Mouse (Mus musculus) stomach, embryonic 16.5 days (tissue): Measurements from ENCODE around the gene Fam45a. TPM values are rescaled to one million over a fixed set of nuclear protein-coding genes. Genes with fewer than 3 reads are reported as not detected.
A peak's percentile ranks its signal among the peaks of the same experiment; 100 is the strongest.
"Not testable (repeated sequence)": the region's sequence is repeated elsewhere in the genome, so short reads cannot be mapped to it uniquely, and the experiment has no call there.

Experiments used
- ATAC-seq: fragments of 200-750 bp; cut with Nextera tagmentation; 2 replicates; pipeline ENCODE4 v1.8.0; 2017; ENCODE audit warnings: moderate number of reproducible peaks, moderate TSS enrichment; ENCODE audit not compliant: insufficient read depth, low FRiP score
- H3K27ac ChIP-seq: fragments of 300-500 bp; sonication (generic); 2 replicates; pipeline ENCODE4 v1.5.1; 2014; ENCODE audit warnings: low read length
- H3K27me3 ChIP-seq: fragments of 300-500 bp; sonication (generic); 2 replicates; pipeline ENCODE4 v1.6.1; 2014; ENCODE audit warnings: low read length, control low read depth, mixed read lengths; ENCODE audit not compliant: control insufficient read depth, insufficient read depth
- H3K36me3 ChIP-seq: fragments of 300-500 bp; sonication (generic); 2 replicates; pipeline ENCODE4 v1.6.1; 2014; ENCODE audit warnings: low read length; ENCODE audit not compliant: control insufficient read depth, insufficient read depth
- H3K4me1 ChIP-seq: fragments of 300-500 bp; sonication (generic); 2 replicates; pipeline ENCODE4 v1.6.1; 2014; ENCODE audit warnings: low read length, control low read depth, mixed read lengths; ENCODE audit not compliant: control insufficient read depth, insufficient read depth
- H3K4me2 ChIP-seq: fragments of 300-500 bp; sonication (generic); 2 replicates; pipeline ENCODE4 v1.6.1; 2014; ENCODE audit warnings: low read depth, low read length, mixed read lengths
- H3K4me3 ChIP-seq: fragments of 300-500 bp; sonication (generic); replicated peaks from 2 replicates; pipeline ENCODE4 v1.5.1; 2014; ENCODE audit warnings: mild to moderate bottlenecking, low read length
- H3K9ac ChIP-seq: fragments of 300-500 bp; sonication (generic); 2 replicates; pipeline ENCODE4 v1.6.1; 2014; ENCODE audit warnings: low read length
- H3K9me3 ChIP-seq: fragments of 300-500 bp; sonication (generic); replicated peaks from 2 replicates; pipeline ENCODE4 v1.6.1; 2016; ENCODE audit warnings: low read length, control low read depth; ENCODE audit not compliant: control insufficient read depth
- WGBS: fragments of 180-500 bp; shearing (Covaris S2); extraction: QIAGEN DNeasy Blood & Tissue Kit; methylation state at CpG from one replicate; pipeline ENCODE4 v1.1.7; 2014; 5-methylcytosine and 5-hydroxymethylcytosine counted together
- polyA plus RNA-seq: library from polyadenylated mRNA; unstranded; fragments of >200 nt; fragmentation: Nextera tagmentation; extraction: Ambion mirVana; gene quantifications from 2 replicates; pipeline ENCODE4 v1.2.1, GENCODE M21; 2015

Gene Fam45a
- polyA plus RNA-seq, 1 experiment from 2014 or later = 37.5 TPM

GRCm38 (mm10) chr19:60813133-60813532 is 1.7 kb downstream of the Fam45a start:
- 93% methylated on average over 6 of the region's 6 CpGs for WGBS
- H3K4me1 ChIP-seq = peaks cover 9% of the 10 kb centered on the region
- no peak overlapping the region for H3K9ac ChIP-seq
- no peak overlapping the region for H3K4me2 ChIP-seq
- H3K4me3 ChIP-seq = no peak overlapping the region
- H3K9me3 ChIP-seq = no peaks in the 10 kb centered on the region
- H3K27ac ChIP-seq = no peak overlapping the region
- no peaks in the 10 kb centered on the region for H3K36me3 ChIP-seq
- no peaks in the 10 kb centered on the region for H3K27me3 ChIP-seq
- ATAC-seq = no peak

DNA sequence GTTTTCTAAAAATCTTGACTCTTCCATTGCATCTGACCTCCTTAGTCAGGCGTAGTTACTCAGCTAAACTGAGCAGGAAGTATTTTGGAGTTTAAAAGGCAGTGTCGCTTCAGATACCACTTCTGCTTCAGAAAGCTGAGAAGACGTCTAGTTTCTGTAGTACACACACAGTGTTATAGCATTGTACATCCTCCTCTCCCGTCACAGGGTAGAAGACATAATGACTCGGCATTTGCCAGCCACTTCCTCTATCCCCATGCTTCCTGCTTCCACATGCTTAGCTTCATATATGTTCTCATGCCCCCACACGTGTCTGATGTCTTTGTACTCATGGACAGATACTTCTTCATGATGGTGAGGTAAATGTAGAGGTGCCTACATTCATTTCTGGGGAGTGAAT is 7.3 kb downstream of the Fam45a start:
- H3K9ac ChIP-seq = no peak overlapping the region
- H3K27ac ChIP-seq = no peak overlapping the region
- WGBS = 76% methylated on average over 6 of the region's 6 CpGs
- no peak overlapping the region for H3K4me2 ChIP-seq
- peaks cover 6% of the 10 kb centered on the region; the same call in 1 of the 2 replicates for H3K36me3 ChIP-seq
- no peak overlapping the region for H3K4me3 ChIP-seq
- ATAC-seq = no peak
- H3K27me3 ChIP-seq = no peaks in the 10 kb centered on the region
- no peaks in the 10 kb centered on the region for H3K4me1 ChIP-seq
- H3K9me3 ChIP-seq = no peaks in the 10 kb centered on the region

- Histone ChIP-seq H3K4me3 (no peak overlapping the region), H3K4me1 (no peaks in the 10 kb centered on the region), H3K9me3 (no peaks in the 10 kb centered on the region), H3K36me3 (peaks cover 15% of the 10 kb centered on the region), H3K9ac (no peak overlapping the region), H3K4me2 (no peak overlapping the region), H3K27ac (no peak overlapping the region), H3K27me3 (no peaks in the 10 kb centered on the region)
- 50% methylated on average over 1 of the region's 1 CpGs for WGBS
- no peak; the same call in 1 of the 2 replicates for ATAC-seq
These were observed 26.4 kb downstream of the Fam45a start for GRCm38 (mm10) chr19:60837747-60838146.

- H3K27me3 ChIP-seq = no peaks in the 10 kb centered on the region
- H3K4me3 ChIP-seq = no peak overlapping the region
- no peak for ATAC-seq
- H3K9ac ChIP-seq = no peak overlapping the region
- H3K4me2 ChIP-seq = no peak overlapping the region
- H3K36me3 ChIP-seq = 0 out of 2 replicates have a peak, but pooled peaks cover 3% of the 10 kb centered on the region
- no peaks in the 10 kb centered on the region for H3K9me3 ChIP-seq
- no peaks in the 10 kb centered on the region for H3K4me1 ChIP-seq
- H3K27ac ChIP-seq = no peak overlapping the region
These were observed 31.9 kb downstream of the Fam45a start for GRCm38 (mm10) chr19:60843324-60843723.

GRCm38 (mm10) chr19:60845731-60846130 is 34.3 kb downstream of the Fam45a start:
- no peaks in the 10 kb centered on the region for H3K36me3 ChIP-seq
- H3K9me3 ChIP-seq = no peaks in the 10 kb centered on the region
- no peak overlapping the region for H3K9ac ChIP-seq
- H3K4me1 ChIP-seq = no peaks in the 10 kb centered on the region
- no peak overlapping the region for H3K27ac ChIP-seq
- H3K27me3 ChIP-seq = no peaks in the 10 kb centered on the region
- no peak overlapping the region for H3K4me2 ChIP-seq
- no peak for ATAC-seq
- H3K4me3 ChIP-seq = no peak overlapping the region

- peak within 1 kb of the TSS; percentile 64; the same call in 1 of the 2 replicates for H3K27ac ChIP-seq
- H3K9me3 ChIP-seq = no peaks in the 10 kb centered on the region
- peak; percentile 99 for ATAC-seq
- 3% methylated on average over 30 of the region's 30 CpGs for WGBS
- H3K27me3 ChIP-seq = no peaks in the 10 kb centered on the region
- peaks cover 3% of the 10 kb centered on the region; the same call in 1 of the 2 replicates for H3K4me1 ChIP-seq
- H3K36me3 ChIP-seq = no peaks in the 10 kb centered on the region
- peak within 1 kb of the TSS; percentile 66 for H3K9ac ChIP-seq
- peak within 1 kb of the TSS; percentile 58 for H3K4me2 ChIP-seq
- H3K4me3 ChIP-seq = peak within 1 kb of the TSS; percentile 52
These were observed 49.7 kb downstream of the Fam45a start, which contains the start of gene Sfxn4 for GRCm38 (mm10) chr19:60860868-60861700. TSS of gene Sfxn4 (minus strand) at chr19:60861479.

DNA sequence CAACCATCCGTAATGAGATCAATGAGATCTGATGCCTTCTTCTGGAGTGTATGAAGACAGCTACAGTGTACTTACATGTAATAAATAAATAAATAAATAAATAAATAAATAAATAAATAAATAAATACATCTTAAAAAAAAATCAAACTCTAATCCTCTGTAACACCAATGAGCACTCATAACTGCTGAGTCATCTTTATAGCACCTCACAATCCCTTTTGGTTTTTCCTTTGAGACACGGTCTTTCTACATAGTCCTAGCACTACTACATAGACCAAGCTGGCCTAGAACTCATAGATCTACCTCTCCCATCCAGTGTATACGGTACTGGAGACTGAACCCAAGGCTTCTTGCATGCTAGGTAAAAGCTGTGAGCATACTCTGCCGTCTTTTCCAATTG is 54.8 kb downstream of the Fam45a start:
- not testable (repeated sequence) for H3K4me2 ChIP-seq, H3K27me3 ChIP-seq, H3K9me3 ChIP-seq, ATAC-seq, H3K4me3 ChIP-seq, H3K9ac ChIP-seq, H3K27ac ChIP-seq, H3K4me1 ChIP-seq
- peaks cover 13% of the 10 kb centered on the region for H3K36me3 ChIP-seq
- WGBS = 94% methylated on average over 4 of the region's 4 CpGs

GRCm38 (mm10) chr19:60870489-60870888 is 59.1 kb downstream of the Fam45a start:
- H3K27ac ChIP-seq = no peak overlapping the region
- H3K4me2 ChIP-seq = no peak overlapping the region
- peaks cover 13% of the 10 kb centered on the region for H3K36me3 ChIP-seq
- H3K4me1 ChIP-seq = peaks cover 10% of the 10 kb centered on the region
- H3K9me3 ChIP-seq = no peaks in the 10 kb centered on the region
- ATAC-seq = no peak
- WGBS = 83% methylated on average over 1 of the region's 1 CpGs
- no peak overlapping the region for H3K9ac ChIP-seq
- H3K27me3 ChIP-seq = no peaks in the 10 kb centered on the region
- no peak overlapping the region for H3K4me3 ChIP-seq

DNA sequence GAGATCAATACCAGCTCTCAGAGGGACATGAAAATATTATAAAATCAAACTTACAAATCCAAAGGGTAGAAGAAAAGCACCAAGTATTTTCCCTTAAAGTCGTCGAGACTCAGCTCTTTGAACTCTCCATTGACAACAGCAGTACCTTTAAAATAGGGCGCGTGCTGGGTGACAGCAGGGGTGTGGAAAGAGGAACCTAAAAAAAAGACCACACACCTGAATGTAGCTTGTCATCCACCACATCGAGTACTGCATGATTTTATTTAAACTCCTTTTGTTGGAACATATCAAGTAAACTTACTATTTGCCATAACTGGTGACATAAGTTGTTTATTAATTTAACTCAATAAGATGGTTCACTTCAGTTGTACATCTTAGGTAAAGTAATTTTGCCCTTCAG is 60.0 kb downstream of the Fam45a start:
- no peaks in the 10 kb centered on the region for H3K27me3 ChIP-seq
- peaks cover 13% of the 10 kb centered on the region for H3K36me3 ChIP-seq
- H3K4me2 ChIP-seq = no peak overlapping the region
- H3K4me3 ChIP-seq = no peak overlapping the region
- ATAC-seq = no peak
- H3K9me3 ChIP-seq = no peaks in the 10 kb centered on the region
- 91% methylated on average over 5 of the region's 5 CpGs for WGBS
- H3K4me1 ChIP-seq = peaks cover 10% of the 10 kb centered on the region
- H3K9ac ChIP-seq = no peak overlapping the region
- no peak overlapping the region for H3K27ac ChIP-seq
